Mouse (Mus musculus): ENCODE measurements around the gene Ogdh. TPM values are rescaled to one million over a fixed set of nuclear protein-coding genes. Genes with fewer than 3 reads are reported as not detected.

The Ogdh gene
- polyA plus RNA-seq, 2 experiments = 59.2 to 79.4 TPM

DNA sequence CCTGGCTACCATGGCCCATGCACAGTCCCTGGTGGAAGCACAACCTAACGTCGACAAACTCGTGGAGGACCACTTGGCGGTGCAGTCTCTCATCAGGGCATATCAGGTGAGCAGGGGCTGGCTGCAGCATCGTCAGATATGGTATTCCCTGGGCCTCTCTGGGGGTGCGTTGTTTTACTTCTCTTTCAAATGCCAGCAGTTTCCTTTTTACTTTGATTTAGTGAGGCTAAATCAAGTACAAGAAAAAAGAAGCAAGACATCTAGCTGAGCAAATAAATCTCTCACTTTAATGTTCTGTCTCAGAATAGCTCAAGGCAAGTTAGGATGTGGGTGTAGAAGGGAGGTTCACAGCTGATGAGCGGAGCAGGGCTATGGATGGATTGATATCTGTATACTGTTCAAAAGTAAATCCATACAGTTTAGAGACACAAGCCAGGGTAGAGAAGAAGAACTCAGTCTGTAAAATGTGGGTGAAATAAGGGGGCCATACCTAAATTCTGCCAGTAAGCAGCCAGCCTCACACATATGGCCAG is 22.5 kb downstream of the Ogdh start:
- WGBS = 82% methylated on average over 7 of the region's 7 CpGs

DNA sequence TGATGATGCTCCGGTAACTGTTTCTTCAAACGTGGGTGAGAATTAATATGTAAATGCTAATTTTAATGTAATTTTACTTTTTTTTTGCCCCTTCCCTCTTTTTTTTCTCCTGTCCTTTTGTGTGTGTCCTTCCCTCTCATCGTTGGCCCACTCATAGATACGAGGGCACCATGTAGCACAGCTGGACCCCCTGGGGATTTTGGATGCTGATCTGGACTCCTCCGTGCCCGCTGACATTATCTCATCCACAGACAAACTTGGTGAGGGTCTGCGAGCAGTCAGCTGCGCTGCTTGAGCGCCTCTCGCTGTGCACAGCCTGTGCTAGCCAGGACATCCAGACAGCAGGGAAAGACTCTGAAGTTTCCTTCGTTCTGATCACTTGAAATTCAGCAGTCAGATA is 25.4 kb downstream of the Ogdh start:
- Histone ChIP-seq H3K36me3 (ENCODE audit: control insufficient read depth, insufficient read depth, low read length) (peaks cover 49% of the 10 kb centered on the region), H3K27me3 (ENCODE audit: control insufficient read depth, insufficient read depth, low read length) (no peaks in the 10 kb centered on the region), H3K9me3 (ENCODE audit: control insufficient read depth, low read length) (no peaks in the 10 kb centered on the region), H3K4me2 (replicated peaks; ENCODE audit: low read depth, low read length, severe bottlenecking) (no peak overlapping the region), H3K4me3 (replicated peaks; ENCODE audit: low read length) (no peak overlapping the region), H3K9ac (ENCODE audit: low read depth, low read length, severe bottlenecking) (no peak overlapping the region), H3K27ac (replicated peaks; ENCODE audit: low read depth, low read length) (no peak overlapping the region), H3K4me1 (ENCODE audit: control insufficient read depth, insufficient read depth, low read length) (no peaks in the 10 kb centered on the region)
- ATAC-seq (ENCODE audit: low FRiP score, low read depth) (no peak), DNase-seq (ENCODE audit: low spot score) (no peak)
- TF ChIP-seq POLR2A (IDR thresholded peaks at IDR 0.05; ENCODE audit: borderline replicate concordance, extremely low read depth, insufficient read depth, insufficient read length) = no peak
- 88% methylated on average over 11 of the region's 11 CpGs for WGBS

More for the DNA sequence above, 22.5 kb downstream of the Ogdh start:
- Histone ChIP-seq H3K36me3 (ENCODE audit: control insufficient read depth, insufficient read depth, low read length) (peaks cover 45% of the 10 kb centered on the region), H3K9me3 (ENCODE audit: control insufficient read depth, low read length) (no peaks in the 10 kb centered on the region), H3K4me1 (ENCODE audit: control insufficient read depth, insufficient read depth, low read length) (no peaks in the 10 kb centered on the region), H3K9ac (ENCODE audit: low read depth, low read length, severe bottlenecking) (no peak overlapping the region), H3K4me2 (replicated peaks; ENCODE audit: low read depth, low read length, severe bottlenecking) (no peak overlapping the region), H3K4me3 (replicated peaks; ENCODE audit: low read length) (no peak overlapping the region), H3K27ac (replicated peaks; ENCODE audit: low read depth, low read length) (no peak overlapping the region), H3K27me3 (ENCODE audit: control insufficient read depth, insufficient read depth, low read length) (no peaks in the 10 kb centered on the region)
- no peak for DNase-seq (ENCODE audit: low spot score)
- no peak for TF ChIP-seq POLR2A (IDR thresholded peaks at IDR 0.05; ENCODE audit: borderline replicate concordance, extremely low read depth, insufficient read depth, insufficient read length)
- no peak for ATAC-seq (ENCODE audit: low FRiP score, low read depth)

DNA sequence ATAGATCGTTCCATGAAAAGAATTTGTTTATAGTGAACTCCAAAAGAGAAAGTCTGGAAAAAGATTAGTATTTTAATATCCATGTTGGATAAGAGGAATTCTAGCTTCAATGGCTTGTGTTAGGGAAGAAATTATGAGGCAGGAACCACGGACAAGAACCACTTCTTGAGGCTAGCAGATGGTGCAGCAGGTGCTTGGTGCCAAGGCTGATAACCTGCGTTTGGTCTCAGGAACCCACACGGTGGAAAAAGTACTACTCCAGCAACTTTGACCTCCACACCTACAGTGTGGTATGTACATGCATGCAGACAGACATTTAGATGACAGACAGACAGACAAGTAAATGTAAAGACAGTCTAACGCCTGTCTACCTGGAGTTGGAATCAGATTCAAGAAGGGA is 27.1 kb downstream of the Ogdh start:
- TF ChIP-seq POLR2A (IDR thresholded peaks at IDR 0.05; ENCODE audit: borderline replicate concordance, extremely low read depth, insufficient read depth, insufficient read length) = no peak
- DNase-seq (ENCODE audit: low spot score) = no peak
- peaks cover 53% of the 10 kb centered on the region for H3K36me3 ChIP-seq (ENCODE audit: control insufficient read depth, insufficient read depth, low read length)
- H3K27me3 ChIP-seq (ENCODE audit: control insufficient read depth, insufficient read depth, low read length) = no peaks in the 10 kb centered on the region
- H3K9me3 ChIP-seq (ENCODE audit: control insufficient read depth, low read length) = no peaks in the 10 kb centered on the region
- no peak overlapping the region for H3K9ac ChIP-seq (ENCODE audit: low read depth, low read length, severe bottlenecking)
- no peak overlapping the region for H3K4me2 ChIP-seq (replicated peaks; ENCODE audit: low read depth, low read length, severe bottlenecking)
- H3K4me1 ChIP-seq (ENCODE audit: control insufficient read depth, insufficient read depth, low read length) = no peaks in the 10 kb centered on the region
- WGBS = 92% methylated on average over 5 of the region's 5 CpGs
- H3K4me3 ChIP-seq (replicated peaks; ENCODE audit: low read length) = no peak overlapping the region
- no peak overlapping the region for H3K27ac ChIP-seq (replicated peaks; ENCODE audit: low read depth, low read length)
- ATAC-seq (ENCODE audit: low FRiP score, low read depth) = no peak

DNA sequence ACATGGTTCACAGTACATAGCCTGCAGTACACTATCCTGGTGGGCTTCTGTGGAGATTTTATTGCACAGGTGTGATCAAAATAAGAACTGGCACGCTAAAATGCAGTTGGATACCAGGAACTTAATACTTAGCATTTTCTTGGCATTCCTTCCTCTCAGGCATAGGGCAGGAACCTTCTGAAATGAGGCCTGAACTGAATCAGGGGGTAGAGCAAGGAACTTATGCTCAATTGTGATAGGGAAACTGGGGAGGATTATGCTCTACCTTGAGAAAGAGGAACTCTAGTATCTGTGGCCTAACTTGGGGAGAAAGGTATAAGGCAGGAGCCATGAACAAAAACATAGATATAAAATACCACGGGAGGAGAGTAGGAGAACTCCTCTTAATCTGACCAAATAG is 27.9 kb downstream of the Ogdh start:
- H3K4me1 ChIP-seq (ENCODE audit: control insufficient read depth, insufficient read depth, low read length) = no peaks in the 10 kb centered on the region
- ATAC-seq (ENCODE audit: low FRiP score, low read depth) (no peak), DNase-seq (ENCODE audit: low spot score) (no peak)
- H3K9ac ChIP-seq (ENCODE audit: low read depth, low read length, severe bottlenecking) = no peak overlapping the region
- no peak overlapping the region for H3K4me2 ChIP-seq (replicated peaks; ENCODE audit: low read depth, low read length, severe bottlenecking)
- no peak overlapping the region for H3K27ac ChIP-seq (replicated peaks; ENCODE audit: low read depth, low read length)
- no peaks in the 10 kb centered on the region for H3K9me3 ChIP-seq (ENCODE audit: control insufficient read depth, low read length)
- no peaks in the 10 kb centered on the region for H3K27me3 ChIP-seq (ENCODE audit: control insufficient read depth, insufficient read depth, low read length)
- TF ChIP-seq POLR2A (IDR thresholded peaks at IDR 0.05; ENCODE audit: borderline replicate concordance, extremely low read depth, insufficient read depth, insufficient read length) = no peak
- WGBS = 82% methylated on average over 2 of the region's 2 CpGs
- no peak overlapping the region for H3K4me3 ChIP-seq (replicated peaks; ENCODE audit: low read length)
- H3K36me3 ChIP-seq (ENCODE audit: control insufficient read depth, insufficient read depth, low read length) = peaks cover 55% of the 10 kb centered on the region

DNA sequence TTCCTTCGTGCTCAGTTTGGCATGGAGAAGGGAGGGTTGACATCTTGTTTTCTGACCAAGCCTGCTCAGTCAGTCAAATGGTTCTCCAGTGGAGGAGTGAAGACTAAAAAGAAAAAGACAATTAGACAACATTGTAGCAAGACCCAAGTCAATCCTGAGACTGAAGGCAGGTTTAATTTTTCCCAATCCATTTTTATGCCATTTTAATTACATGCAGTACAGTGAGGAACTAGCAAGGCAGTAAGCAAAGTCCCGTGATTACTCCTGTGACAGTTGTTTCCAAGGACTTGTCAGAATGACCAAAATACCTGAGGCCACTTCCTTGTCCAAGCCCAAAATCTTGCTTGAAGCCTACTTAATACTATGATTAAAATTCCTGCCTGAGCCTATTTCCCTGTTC is 30.7 kb downstream of the Ogdh start:
- ATAC-seq (ENCODE audit: low FRiP score, low read depth) (no peak), DNase-seq (ENCODE audit: low spot score) (no peak)
- no peak overlapping the region for H3K27ac ChIP-seq (replicated peaks; ENCODE audit: low read depth, low read length)
- H3K36me3 ChIP-seq (ENCODE audit: control insufficient read depth, insufficient read depth, low read length) = peaks cover 38% of the 10 kb centered on the region
- no peaks in the 10 kb centered on the region for H3K4me1 ChIP-seq (ENCODE audit: control insufficient read depth, insufficient read depth, low read length)
- H3K27me3 ChIP-seq (ENCODE audit: control insufficient read depth, insufficient read depth, low read length) = no peaks in the 10 kb centered on the region
- no peak overlapping the region for H3K4me2 ChIP-seq (replicated peaks; ENCODE audit: low read depth, low read length, severe bottlenecking)
- no peaks in the 10 kb centered on the region for H3K9me3 ChIP-seq (ENCODE audit: control insufficient read depth, low read length)
- WGBS = 91% methylated on average over 2 of the region's 2 CpGs
- no peak for TF ChIP-seq POLR2A (IDR thresholded peaks at IDR 0.05; ENCODE audit: borderline replicate concordance, extremely low read depth, insufficient read depth, insufficient read length)
- H3K9ac ChIP-seq (ENCODE audit: low read depth, low read length, severe bottlenecking) = no peak overlapping the region
- no peak overlapping the region for H3K4me3 ChIP-seq (replicated peaks; ENCODE audit: low read length)

DNA sequence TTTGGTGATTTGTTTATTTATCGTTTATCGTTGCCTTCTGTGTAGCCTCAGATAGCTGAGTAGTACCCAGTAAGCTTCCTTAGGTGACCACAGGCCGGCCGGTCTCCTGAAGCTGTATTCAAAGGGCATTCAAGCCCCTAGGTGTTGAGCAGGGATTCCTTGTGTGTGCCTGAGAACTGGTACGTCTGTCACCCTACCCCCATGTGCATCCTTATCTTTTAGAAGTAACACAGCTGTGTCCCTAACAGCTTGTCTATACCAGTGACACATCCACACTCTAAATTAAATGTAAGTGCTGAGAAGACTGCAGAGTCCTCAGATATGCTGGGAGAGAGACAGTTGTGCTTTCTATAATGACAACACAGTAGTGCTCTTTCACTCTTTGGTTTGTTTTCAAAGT is 31.9 kb downstream of the Ogdh start:
- DNase-seq (ENCODE audit: low spot score) (no peak), ATAC-seq (ENCODE audit: low FRiP score, low read depth) (no peak)
- no peaks in the 10 kb centered on the region for H3K27me3 ChIP-seq (ENCODE audit: control insufficient read depth, insufficient read depth, low read length)
- no peaks in the 10 kb centered on the region for H3K9me3 ChIP-seq (ENCODE audit: control insufficient read depth, low read length)
- H3K4me3 ChIP-seq (replicated peaks; ENCODE audit: low read length) = no peak overlapping the region
- no peak for TF ChIP-seq POLR2A (IDR thresholded peaks at IDR 0.05; ENCODE audit: borderline replicate concordance, extremely low read depth, insufficient read depth, insufficient read length)
- peaks cover 31% of the 10 kb centered on the region for H3K36me3 ChIP-seq (ENCODE audit: control insufficient read depth, insufficient read depth, low read length)
- H3K27ac ChIP-seq (replicated peaks; ENCODE audit: low read depth, low read length) = no peak overlapping the region
- no peak overlapping the region for H3K4me2 ChIP-seq (replicated peaks; ENCODE audit: low read depth, low read length, severe bottlenecking)
- H3K9ac ChIP-seq (ENCODE audit: low read depth, low read length, severe bottlenecking) = no peak overlapping the region
- WGBS = 82% methylated on average over 5 of the region's 5 CpGs
- H3K4me1 ChIP-seq (ENCODE audit: control insufficient read depth, insufficient read depth, low read length) = no peaks in the 10 kb centered on the region
